Mouse (Mus musculus) intestine, embryonic 15.5 days (tissue): ENCODE measurements around the gene Rasgef1b. TPM values are rescaled to one million over a fixed set of nuclear protein-coding genes. Genes with fewer than 3 reads are reported as not detected.

ENCODE experiments used
- ATAC-seq: fragments of 200-750 bp; cut with Nextera tagmentation; 2 replicates; pipeline ENCODE4 v1.8.0; 2017; ENCODE audit warnings: moderate TSS enrichment, moderate library complexity
- H3K27ac ChIP-seq: fragments of 300-500 bp; sonication (generic); 2 replicates; pipeline ENCODE4 v1.5.1; 2015; ENCODE audit warnings: mild to moderate bottlenecking, inconsistent platforms
- H3K27me3 ChIP-seq: fragments of 300-500 bp; sonication (generic); replicated peaks from 2 replicates; pipeline ENCODE4 v1.6.1; 2015; ENCODE audit warnings: inconsistent platforms
- H3K36me3 ChIP-seq: fragments of 300-500 bp; sonication (generic); 2 replicates; pipeline ENCODE4 v1.6.1; 2015; ENCODE audit warnings: inconsistent platforms
- H3K4me1 ChIP-seq: fragments of 300-500 bp; sonication (generic); replicated peaks from 2 replicates; pipeline ENCODE4 v1.6.1; 2015; ENCODE audit warnings: inconsistent platforms
- H3K4me2 ChIP-seq: fragments of 300-500 bp; sonication (generic); replicated peaks from 2 replicates; pipeline ENCODE4 v1.6.1; 2015; ENCODE audit warnings: mild to moderate bottlenecking, inconsistent platforms
- H3K4me3 ChIP-seq: fragments of 300-500 bp; sonication (generic); replicated peaks from 2 replicates; pipeline ENCODE4 v1.5.1; 2015; ENCODE audit warnings: inconsistent platforms
- H3K9ac ChIP-seq: fragments of 300-500 bp; sonication (generic); 2 replicates; pipeline ENCODE4 v1.6.1; 2015; ENCODE audit warnings: inconsistent platforms
- H3K9me3 ChIP-seq: fragments of 300-500 bp; sonication (generic); 2 replicates; pipeline ENCODE4 v1.6.1; 2016; ENCODE audit warnings: inconsistent platforms
- WGBS: fragments of 180-500 bp; shearing (Covaris S2); methylation state at CpG from one replicate; pipeline ENCODE4 v1.1.7; 2015; 5-methylcytosine and 5-hydroxymethylcytosine counted together
- polyA plus RNA-seq: library from polyadenylated mRNA; unstranded; fragments of >200 nt; fragmentation: Nextera tagmentation; extraction: Ambion mirVana; gene quantifications from 2 replicates; pipeline ENCODE4 v1.2.1, GENCODE M21; 2015

Rasgef1b gene
- 8.9 and 9.1 TPM in 2 replicates for polyA plus RNA-seq

DNA sequence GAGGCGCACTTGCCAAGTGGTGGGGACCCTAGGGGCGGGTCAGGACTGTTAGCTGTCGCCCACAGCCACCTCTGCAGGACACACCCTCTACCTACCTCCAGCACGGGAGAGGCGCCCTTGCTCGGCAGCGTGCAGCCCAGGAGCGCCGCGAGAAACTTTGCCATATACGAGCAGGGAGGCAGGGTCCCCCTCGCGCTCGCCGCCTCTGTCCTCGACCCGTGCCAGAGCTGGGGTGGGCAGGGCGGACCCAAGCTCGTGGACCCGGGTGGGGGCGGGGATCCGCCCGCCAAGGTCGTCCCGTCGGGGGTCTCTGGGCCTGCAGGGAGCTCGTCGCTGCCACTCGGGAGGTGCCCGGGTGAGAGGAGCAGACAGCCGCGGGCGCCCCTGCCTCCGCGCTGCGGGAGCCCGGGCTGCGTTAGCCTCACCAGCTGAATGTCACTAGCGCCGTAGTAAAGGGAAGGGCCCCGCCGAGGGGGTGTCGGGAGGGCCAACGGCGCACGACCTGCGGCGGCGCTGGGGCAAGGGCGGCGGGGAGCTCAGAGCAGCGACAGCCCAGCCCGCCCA lies at the start of gene Rasgef1b:
Gene Rasgef1b, minus strand, starts transcription at position 417 of the 564 bp plus-strand sequence.
- H3K36me3 ChIP-seq = no peaks in the 10 kb centered on the region
- H3K27ac ChIP-seq = no peak within 1 kb of the TSS
- peak; percentile 97 for ATAC-seq
- H3K9ac ChIP-seq = peak within 1 kb of the TSS; percentile 63
- WGBS = under 1% methylated on average over 51 of the region's 53 CpGs
- peaks cover 12% of the 10 kb centered on the region; the same call in 1 of the 2 replicates for H3K4me1 ChIP-seq
- peak within 1 kb of the TSS; percentile 100 for H3K4me2 ChIP-seq
- H3K9me3 ChIP-seq = no peaks in the 10 kb centered on the region
- 0 out of 2 replicates have a peak, but pooled peaks cover 4% of the 10 kb centered on the region for H3K27me3 ChIP-seq
- H3K4me3 ChIP-seq = peak within 1 kb of the TSS; percentile 62

DNA sequence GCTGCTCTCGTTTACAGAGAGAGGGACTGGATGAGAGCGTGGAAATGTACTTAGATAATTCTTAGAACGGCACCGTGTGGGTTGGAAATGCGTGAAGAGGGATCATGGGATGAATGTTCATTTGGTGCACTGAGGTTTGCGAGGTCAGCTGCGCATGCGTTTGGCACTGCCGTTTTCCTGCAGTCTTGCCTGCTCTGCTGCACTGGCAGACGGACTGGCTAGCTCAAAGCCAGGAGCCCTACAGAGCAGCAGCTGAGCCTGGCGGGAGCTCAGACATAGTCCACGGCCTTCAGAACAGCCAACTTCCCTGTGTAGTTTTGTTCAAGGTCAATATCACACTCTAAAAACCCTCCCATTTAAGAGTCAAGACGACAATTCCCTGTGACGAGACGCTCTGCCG lies 46.5 kb upstream of the Rasgef1b start:
- no peaks in the 10 kb centered on the region for H3K9me3 ChIP-seq
- H3K4me2 ChIP-seq = no peak overlapping the region
- H3K4me1 ChIP-seq = no peaks in the 10 kb centered on the region
- H3K27ac ChIP-seq = no peak overlapping the region
- no peaks in the 10 kb centered on the region; the same call in 1 of the 2 replicates for H3K27me3 ChIP-seq
- ATAC-seq = no peak
- WGBS = 81% methylated on average over 16 of the region's 16 CpGs
- H3K4me3 ChIP-seq = no peak overlapping the region
- H3K9ac ChIP-seq = no peak overlapping the region
- H3K36me3 ChIP-seq = no peaks in the 10 kb centered on the region

DNA sequence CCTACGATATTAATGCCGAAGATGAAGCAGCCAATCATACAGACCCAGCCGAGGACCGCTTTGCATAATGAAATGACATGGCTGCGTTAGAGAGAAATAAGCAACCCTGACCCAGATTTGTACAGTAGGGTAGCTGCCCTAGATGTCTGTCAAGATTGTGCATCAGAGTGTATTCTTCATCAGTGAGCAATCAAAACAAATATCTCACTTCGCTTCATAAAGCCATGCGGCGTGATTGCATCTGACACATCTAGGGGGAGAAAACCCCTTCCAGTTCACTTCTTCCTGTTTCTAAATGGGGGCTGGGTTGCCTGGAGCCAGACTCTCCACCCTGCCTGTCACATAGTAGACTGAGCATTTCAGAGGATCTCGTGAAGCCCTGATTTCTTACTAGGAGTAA lies 44.4 kb upstream of the Rasgef1b start:
- Histone ChIP-seq H3K4me1 (no peaks in the 10 kb centered on the region), H3K27ac (no peak overlapping the region), H3K27me3 (no peaks in the 10 kb centered on the region; the same call in 1 of the 2 replicates), H3K9ac (no peak overlapping the region), H3K9me3 (no peaks in the 10 kb centered on the region), H3K36me3 (no peaks in the 10 kb centered on the region), H3K4me2 (no peak overlapping the region), H3K4me3 (no peak overlapping the region)
- WGBS = 80% methylated on average over 9 of the region's 9 CpGs
- no peak for ATAC-seq

DNA sequence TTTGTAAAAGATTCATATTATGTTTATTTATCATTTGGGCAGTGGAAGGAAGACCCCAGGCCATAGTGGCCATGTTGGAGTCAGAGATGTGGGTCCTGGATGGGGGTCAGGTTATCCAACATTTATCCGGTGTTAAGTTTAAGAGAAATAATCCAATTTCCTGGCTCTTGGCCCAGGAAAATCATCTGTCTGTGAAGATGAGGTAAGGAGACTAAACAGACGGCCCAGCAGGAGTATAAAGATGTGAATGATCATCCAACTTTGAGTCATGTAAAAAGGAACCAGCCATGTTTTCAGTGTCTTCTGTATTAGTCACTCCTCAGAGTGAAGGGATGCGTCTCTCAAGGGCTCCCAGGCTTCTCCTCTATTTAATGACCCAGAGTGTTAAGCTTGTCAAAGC lies 35.4 kb upstream of the Rasgef1b start:
- no peaks in the 10 kb centered on the region for H3K9me3 ChIP-seq
- no peak overlapping the region for H3K4me3 ChIP-seq
- no peaks in the 10 kb centered on the region for H3K36me3 ChIP-seq
- no peaks in the 10 kb centered on the region for H3K4me1 ChIP-seq
- no peaks in the 10 kb centered on the region for H3K27me3 ChIP-seq
- no peak overlapping the region for H3K27ac ChIP-seq
- H3K9ac ChIP-seq = no peak overlapping the region
- 53% methylated on average over 3 of the region's 3 CpGs for WGBS
- no peak overlapping the region for H3K4me2 ChIP-seq
- no peak for ATAC-seq

DNA sequence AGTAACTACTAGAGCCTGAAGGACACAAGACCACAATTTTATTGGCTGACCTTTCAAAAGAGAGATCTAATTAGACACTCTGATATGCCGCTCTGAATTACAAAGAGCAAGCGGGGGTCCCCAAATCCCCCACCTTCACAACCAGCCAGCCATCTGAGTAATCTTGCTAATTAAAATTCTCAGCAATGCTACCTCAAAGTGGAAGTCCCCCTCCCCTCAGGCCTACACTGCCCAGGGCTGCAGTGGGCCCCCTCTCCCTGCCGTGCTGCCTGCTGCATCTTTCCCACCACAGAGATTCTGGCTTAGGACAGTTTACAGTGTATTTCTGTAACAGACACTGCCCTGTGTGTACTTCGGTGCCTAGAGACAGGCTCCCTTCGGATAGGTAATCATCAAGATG lies 30.0 kb upstream of the Rasgef1b start:
- H3K4me1 ChIP-seq = no peaks in the 10 kb centered on the region
- H3K9me3 ChIP-seq = no peaks in the 10 kb centered on the region
- 74% methylated on average over 5 of the region's 5 CpGs for WGBS
- H3K9ac ChIP-seq = no peak overlapping the region
- H3K4me2 ChIP-seq = no peak overlapping the region
- no peak overlapping the region for H3K27ac ChIP-seq
- H3K27me3 ChIP-seq = no peaks in the 10 kb centered on the region
- no peak for ATAC-seq
- H3K4me3 ChIP-seq = no peak overlapping the region
- H3K36me3 ChIP-seq = no peaks in the 10 kb centered on the region

DNA sequence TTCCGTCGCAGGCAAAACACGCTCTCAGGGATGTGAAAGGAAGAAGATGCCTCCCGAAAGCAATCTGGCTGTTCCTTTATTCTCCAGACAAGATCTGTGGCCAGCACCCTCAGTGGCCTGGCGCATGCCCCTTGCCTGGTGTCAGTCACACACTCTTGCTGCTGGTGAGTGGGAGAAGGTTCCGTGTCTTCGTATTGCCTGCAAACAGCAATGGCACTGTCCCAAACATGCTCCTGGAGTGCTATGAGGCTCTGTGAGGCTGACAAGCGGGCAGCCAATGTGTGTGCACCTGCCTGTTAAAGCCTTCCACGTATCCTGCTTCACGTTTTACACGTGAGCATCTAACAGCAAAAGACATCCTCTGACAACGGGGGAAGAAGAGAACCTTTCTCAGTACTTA lies 25.0 kb upstream of the Rasgef1b start:
- WGBS = 86% methylated on average over 12 of the region's 12 CpGs
- Histone ChIP-seq H3K27me3 (no peaks in the 10 kb centered on the region), H3K36me3 (no peaks in the 10 kb centered on the region), H3K4me1 (no peaks in the 10 kb centered on the region), H3K27ac (no peak overlapping the region), H3K4me2 (no peak overlapping the region), H3K9ac (no peak overlapping the region), H3K9me3 (no peaks in the 10 kb centered on the region; the same call in 1 of the 2 replicates), H3K4me3 (no peak overlapping the region)
- no peak for ATAC-seq

DNA sequence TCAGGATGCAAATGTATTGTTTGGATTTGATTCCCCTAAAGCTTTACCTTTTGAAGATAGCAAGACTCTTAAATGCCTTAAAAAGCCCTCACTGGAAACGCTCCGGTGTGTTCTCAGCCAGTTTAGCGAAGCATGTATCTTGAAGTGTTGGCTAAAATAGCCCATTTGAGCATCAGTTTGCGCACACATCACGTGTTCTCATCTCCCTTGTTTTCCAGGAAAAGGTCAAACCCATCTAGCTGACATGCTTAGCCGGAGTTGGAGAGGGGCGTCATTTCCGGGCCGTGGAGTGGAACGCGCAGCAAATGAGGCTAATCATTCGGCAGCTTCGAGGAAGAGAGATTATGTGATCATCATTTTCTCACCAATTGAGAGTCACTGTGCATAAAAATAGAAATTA lies 24.5 kb upstream of the Rasgef1b start:
- Histone ChIP-seq H3K4me2 (no peak overlapping the region), H3K9ac (no peak overlapping the region), H3K27ac (no peak overlapping the region), H3K27me3 (no peaks in the 10 kb centered on the region), H3K4me1 (no peaks in the 10 kb centered on the region), H3K9me3 (no peaks in the 10 kb centered on the region; the same call in 1 of the 2 replicates), H3K36me3 (no peaks in the 10 kb centered on the region), H3K4me3 (no peak overlapping the region)
- WGBS = 83% methylated on average over 13 of the region's 13 CpGs
- no peak for ATAC-seq

DNA sequence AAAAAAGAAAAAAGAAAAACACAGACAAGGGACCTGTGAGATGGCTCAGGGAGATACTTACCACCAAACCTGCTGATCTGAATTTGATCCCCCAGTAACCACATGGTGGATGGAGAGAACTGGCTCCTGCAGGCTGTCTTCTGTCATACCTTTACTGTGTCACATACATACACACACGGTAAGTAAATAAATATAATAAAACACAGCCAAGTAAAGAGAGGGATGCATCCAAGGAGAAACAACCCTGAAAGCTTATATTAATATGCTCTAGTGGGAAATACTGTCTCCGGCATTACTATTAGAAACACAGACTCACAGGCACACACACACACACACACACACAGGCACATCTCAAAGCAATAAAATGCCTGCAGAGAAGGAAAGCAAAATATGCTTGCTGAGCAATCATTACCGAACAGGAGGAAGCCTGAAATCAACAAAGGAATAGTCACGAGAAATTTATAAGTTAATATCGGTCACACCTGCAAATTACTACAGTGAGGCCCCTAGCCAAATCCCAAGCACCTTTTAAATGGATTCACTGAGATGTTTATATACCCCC lies 23.9 kb upstream of the Rasgef1b start:
- 69% methylated on average over 5 of the region's 5 CpGs for WGBS
- Histone ChIP-seq H3K4me1 (no peaks in the 10 kb centered on the region), H3K27ac (no peak overlapping the region), H3K36me3 (no peaks in the 10 kb centered on the region), H3K27me3 (no peaks in the 10 kb centered on the region), H3K4me3 (no peak overlapping the region), H3K9me3 (no peaks in the 10 kb centered on the region; the same call in 1 of the 2 replicates), H3K9ac (no peak overlapping the region), H3K4me2 (no peak overlapping the region)
- ATAC-seq = no peak

DNA sequence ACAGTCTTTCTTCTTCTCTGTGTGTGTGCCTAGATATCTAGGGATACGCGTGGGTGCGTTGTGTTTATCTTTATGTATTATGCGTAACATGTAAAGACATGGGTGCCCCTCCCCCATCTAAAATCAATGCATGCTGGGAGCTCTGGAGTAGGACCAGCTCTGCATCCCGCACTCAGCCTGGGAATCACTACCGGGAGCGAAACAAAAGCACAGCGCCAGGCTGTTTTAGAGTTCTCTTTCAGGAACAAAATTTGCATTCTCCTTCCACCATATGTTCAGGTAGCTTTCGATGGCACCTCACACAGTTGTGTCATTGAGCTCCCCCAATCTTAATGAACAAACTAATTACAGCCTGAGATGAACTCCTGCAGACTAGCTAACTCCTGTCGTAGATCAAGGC lies 19.6 kb upstream of the Rasgef1b start:
- Histone ChIP-seq H3K9ac (no peak overlapping the region), H3K4me3 (no peak overlapping the region), H3K27ac (no peak overlapping the region), H3K27me3 (no peaks in the 10 kb centered on the region), H3K36me3 (no peaks in the 10 kb centered on the region), H3K4me2 (no peak overlapping the region), H3K4me1 (no peaks in the 10 kb centered on the region), H3K9me3 (no peaks in the 10 kb centered on the region; the same call in 1 of the 2 replicates)
- WGBS = 75% methylated on average over 10 of the region's 10 CpGs
- no peak for ATAC-seq

DNA sequence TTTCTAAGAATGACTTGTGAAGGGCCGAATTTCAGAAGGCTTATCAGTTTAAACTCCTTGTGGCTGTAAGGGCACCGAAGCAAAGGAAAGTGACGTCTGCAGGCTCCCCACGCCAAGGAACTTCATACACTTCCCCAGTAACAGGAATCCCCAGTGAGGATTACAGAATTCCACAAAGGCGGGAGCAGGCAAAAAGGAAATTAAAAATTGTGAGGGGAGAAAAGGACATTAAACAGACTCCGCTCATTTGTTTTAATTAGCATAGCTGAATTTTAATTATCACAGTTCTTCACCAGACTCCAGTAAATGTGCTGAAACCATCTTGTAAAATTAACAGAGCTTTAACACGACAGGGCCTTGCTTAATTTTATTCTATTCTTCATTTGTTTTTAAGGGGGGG lies 17.2 kb upstream of the Rasgef1b start:
- Histone ChIP-seq H3K4me2 (no peak overlapping the region), H3K36me3 (no peaks in the 10 kb centered on the region), H3K27me3 (no peaks in the 10 kb centered on the region), H3K9ac (no peak overlapping the region), H3K9me3 (no peaks in the 10 kb centered on the region; the same call in 1 of the 2 replicates), H3K4me1 (no peaks in the 10 kb centered on the region), H3K27ac (no peak overlapping the region), H3K4me3 (no peak overlapping the region)
- ATAC-seq = no peak
- 71% methylated on average over 7 of the region's 7 CpGs for WGBS

DNA sequence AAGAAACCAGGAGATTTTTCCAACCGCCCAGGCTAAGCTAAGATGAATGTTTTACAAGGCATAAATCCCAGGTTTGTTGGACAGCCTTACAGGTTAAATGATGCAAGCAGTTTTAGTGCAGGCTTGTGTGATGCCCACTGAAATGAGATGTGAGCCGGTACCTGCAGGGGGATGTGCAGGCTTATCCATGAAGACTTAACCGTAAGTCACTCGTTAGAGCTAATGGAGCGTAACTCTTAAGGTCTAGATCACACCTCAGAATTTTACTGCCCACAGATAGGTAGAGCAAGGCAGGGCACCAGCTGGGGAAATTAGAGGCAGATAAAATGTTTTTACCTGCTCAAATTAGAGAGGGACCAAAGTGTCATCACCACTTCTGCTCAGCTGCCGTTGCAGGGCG lies 14.0 kb upstream of the Rasgef1b start:
- Histone ChIP-seq H3K27ac (no peak overlapping the region), H3K4me2 (no peak overlapping the region), H3K9me3 (no peaks in the 10 kb centered on the region), H3K4me3 (no peak overlapping the region), H3K9ac (no peak overlapping the region), H3K4me1 (no peaks in the 10 kb centered on the region), H3K27me3 (no peaks in the 10 kb centered on the region), H3K36me3 (no peaks in the 10 kb centered on the region)
- WGBS = 75% methylated on average over 7 of the region's 7 CpGs
- no peak for ATAC-seq

DNA sequence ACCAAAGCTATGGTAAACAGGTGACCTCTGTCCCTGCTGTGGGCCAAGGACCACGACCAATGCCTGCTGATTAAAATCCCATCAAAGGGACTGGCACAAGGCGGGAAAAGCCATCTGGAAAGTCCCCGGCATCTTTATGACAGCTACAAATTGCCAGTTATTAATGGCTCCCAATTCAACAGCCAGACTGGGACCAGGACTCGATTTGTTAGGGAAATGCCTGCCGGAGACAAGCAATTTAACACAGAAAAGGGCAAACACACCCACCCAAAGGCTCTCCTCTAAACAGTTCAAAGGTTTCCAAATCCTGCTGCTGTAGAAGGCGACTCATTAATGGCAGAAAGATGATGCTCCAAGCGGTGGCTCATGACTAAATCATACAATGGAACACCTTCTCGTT lies 13.2 kb upstream of the Rasgef1b start:
- Histone ChIP-seq H3K4me2 (no peak overlapping the region), H3K4me1 (no peaks in the 10 kb centered on the region), H3K9me3 (no peaks in the 10 kb centered on the region), H3K36me3 (no peaks in the 10 kb centered on the region), H3K27ac (no peak overlapping the region), H3K4me3 (no peak overlapping the region), H3K27me3 (no peaks in the 10 kb centered on the region), H3K9ac (no peak overlapping the region)
- ATAC-seq = no peak
- WGBS = 39% methylated on average over 8 of the region's 8 CpGs
